Mouse (Mus musculus) neural tube, embryonic 10.5 days (tissue): ENCODE results near the gene Rhbdl3.
A peak's percentile ranks its signal among the peaks of the same experiment; 100 is the strongest.

Experiments
- DNase-seq: peaks from one replicate; pipeline ENCODE4 v3.0.0-alpha.2; 2017; ENCODE audit warnings: low spot score; ENCODE audit errors: extremely low spot score

The Rhbdl3 gene

DNA sequence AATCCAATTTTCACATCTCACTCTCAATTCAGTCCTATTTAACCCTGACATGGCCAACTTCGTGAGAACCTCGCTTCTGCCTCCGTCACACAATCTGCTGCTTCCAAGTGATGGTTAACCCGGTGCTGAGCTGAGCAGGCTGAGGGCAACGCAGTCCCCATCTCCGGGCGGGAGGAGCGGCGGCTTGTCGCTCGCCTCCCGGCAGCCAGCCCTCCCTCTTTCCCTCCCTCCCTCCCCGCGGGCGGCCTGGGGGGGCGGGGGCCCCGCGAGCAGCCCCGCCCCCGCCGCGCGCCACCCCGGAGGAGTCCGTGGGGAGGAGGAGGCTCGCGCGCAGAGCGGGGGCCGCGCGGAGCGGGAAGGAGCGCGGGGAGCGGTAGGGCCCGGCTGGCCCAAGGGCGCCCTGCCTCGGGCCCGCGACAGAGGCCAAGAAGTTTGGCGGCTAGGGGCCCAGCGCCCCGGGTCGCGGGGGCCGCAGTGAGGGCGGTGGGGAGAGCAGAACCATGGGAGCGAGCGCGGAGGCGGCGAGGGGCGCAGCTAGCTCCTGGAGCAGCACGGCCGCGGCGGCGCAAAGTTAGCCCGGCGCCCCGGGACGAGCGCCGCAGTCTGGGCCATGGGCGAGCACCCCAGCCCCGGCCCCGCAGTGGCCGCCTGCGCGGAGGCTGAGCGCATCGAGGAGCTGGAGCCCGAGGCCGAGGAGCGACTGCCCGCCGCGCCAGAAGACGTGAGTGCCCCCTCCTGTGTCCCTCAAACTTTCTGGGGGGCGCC, at the start of gene Rhbdl3:
TSS of gene Rhbdl3 (plus strand) at position 362 of the 765 bp plus-strand sequence.
- DNase-seq = peak; percentile 69

DNA sequence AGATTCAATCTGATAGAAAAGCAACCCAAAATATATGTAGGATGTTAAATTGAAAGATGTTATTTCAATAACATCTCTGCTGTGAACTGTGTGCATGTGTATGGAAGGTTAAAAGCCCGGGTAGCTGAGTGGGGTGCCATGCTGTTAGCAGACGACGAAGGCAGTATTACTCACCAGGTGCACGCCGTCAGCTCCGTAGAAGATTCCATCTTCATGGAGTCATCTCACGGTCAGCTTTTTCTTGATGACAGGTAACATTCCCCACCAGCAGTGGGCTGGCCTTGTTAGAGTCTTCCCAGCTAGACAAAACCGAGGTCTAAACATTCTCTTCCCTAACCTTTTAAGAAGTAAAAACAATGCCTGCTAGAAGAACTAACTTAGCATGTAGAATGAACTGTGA, 36.6 kb upstream of the Rhbdl3 start:
- DNase-seq = no peak

DNA sequence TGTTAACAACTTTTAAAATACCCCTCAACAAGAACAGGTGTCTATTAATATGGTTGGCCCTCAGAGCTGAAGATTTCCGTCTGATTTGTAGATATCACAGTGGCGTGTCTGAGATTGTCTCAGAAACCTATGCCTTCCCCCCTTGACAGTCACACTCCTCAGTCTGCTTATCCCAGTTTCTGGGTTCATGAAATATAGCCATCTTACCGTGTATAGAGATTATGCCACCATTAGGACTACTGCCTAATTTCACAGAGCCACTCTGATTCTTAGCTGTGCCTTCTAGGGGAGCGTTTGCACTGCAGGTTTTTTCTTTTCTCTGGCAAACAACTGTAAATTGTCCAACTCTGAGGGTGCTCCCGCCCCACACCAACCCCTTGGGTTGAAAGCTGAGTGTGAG, 29.6 kb upstream of the Rhbdl3 start:
- DNase-seq = no peak

DNA sequence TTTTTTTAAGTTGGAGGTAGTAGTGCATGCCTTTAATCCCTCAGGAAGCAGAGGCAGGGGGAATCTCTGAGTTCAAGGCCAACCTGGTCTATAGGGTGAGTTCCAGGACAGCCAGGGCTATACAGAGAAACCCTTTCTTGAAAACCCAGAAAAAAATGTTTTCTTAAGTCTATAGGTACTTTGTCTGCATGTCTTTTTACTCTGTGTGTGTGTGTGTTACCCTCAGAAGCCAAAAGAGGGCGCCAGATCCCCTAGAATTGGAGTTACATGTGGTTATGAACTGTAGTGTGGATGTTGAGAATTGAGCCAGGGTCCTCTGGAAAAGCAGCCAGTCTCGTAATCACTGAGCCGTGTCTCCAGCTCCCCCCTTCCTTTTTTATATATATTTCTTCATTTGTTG, 25.7 kb upstream of the Rhbdl3 start:
- DNase-seq = no peak

DNA sequence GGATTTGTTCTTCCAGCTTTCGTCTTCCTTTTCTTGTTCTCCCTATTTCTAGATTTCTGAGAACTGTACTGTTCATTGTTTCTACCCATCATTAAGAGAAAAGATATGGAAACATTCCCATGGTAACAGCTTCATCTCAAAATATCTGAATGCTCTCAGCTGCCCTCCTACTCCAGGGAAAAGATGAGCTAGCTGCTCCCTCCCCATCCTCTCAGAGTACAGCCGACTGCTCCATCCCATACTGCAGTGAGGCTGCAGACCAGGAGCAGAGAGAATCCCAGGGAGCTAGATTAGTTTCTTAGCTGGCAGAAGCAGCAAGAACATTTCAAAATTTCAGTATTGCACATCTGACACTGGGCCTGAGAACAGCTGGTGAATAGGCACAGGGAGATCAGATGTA, 22.7 kb upstream of the Rhbdl3 start:
- DNase-seq = no peak

DNA sequence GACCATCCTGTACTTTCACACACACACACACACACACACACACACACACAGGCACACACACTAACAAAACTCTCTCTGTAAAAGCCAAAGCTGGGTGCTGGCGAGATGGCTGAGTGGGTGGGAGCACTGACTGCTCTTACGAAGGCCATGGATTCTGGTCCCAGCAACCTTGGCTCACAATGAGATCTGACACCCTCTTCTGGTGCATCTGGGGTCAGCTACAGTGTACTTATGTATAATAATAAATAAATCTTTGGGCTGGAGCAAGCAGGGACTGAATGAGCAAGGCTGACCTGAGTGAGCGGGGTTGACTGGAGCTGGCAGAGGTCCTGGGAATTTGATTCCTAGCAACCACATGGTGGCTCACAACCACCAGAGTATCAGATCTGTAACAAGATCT, 16.9 kb upstream of the Rhbdl3 start:
- no peak for DNase-seq

DNA sequence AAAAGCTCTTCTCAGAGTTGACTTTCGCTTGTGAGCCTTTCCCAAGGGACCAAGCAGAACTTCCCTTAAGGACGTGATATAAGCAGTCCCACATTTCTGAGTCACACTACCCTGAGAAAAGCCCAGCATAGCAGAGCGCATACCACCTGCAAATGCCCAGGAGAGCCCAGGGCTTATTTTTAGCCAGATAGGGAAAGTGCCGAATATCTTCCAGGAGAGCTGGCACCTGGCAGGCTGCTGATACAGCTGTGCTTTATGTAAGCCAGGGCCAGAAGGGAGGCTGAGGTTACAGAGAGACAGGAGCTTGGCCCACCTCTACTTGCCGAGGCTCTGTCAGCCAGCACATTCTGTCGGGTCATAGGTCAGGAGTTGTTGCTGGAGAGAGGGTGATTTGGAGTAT, 16.1 kb upstream of the Rhbdl3 start:
- DNase-seq = no peak

DNA sequence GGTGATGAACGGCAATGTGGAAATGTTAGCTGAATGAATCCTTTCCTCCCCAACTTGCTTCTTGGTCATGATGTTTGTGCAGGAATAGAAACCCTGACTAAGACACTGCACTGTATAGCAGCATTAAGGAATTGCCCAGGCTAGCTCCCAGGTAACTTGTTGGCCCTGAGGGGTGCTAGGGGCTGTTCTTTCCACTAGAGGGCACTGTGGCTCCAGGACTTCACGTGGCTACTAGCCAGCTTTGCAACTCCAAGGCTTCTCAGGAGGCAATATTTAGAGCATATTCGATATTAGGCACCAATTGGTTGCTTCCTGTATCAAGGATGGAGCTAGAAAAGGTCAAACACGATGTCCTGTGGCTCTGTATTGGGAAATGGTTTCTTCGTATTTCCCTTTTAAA, 13.6 kb upstream of the Rhbdl3 start:
- DNase-seq = peak; percentile 80

DNA sequence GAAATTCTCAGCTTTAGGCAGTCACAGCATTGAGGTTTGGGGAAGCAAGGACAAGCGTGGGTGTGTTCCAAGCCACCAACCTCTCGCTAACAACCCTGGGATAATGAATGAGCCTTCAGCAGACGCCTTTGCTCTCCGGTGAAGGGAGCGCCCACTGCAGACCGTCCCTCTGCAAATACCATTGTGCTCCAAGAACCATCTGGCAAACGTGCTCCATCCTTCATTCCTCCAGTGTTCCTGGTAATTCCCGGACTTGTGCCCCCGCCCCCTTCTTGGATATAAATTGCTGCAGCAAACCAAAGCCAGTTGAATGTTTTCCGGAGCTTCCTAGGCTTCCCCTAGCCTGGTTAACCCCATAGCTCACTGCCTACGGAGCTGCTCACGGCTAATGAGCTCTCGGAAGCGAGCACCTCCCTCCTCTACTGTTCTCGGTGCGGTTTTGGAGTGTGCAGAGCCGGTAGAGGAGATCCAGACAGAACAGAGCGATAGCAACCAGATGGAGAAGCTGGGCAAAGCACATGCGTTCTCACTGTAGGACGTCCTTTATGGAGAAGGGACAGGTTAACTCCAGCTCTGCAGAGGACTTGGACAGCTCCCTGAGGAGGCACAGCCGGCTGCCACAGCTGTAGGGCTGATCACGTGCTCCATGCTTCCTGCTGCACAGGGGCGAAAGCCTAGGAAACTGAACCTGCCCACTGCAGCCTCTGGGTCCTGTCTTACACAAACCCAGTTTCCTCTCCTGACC, 10.8 kb upstream of the Rhbdl3 start:
- DNase-seq = peak; percentile 71

DNA sequence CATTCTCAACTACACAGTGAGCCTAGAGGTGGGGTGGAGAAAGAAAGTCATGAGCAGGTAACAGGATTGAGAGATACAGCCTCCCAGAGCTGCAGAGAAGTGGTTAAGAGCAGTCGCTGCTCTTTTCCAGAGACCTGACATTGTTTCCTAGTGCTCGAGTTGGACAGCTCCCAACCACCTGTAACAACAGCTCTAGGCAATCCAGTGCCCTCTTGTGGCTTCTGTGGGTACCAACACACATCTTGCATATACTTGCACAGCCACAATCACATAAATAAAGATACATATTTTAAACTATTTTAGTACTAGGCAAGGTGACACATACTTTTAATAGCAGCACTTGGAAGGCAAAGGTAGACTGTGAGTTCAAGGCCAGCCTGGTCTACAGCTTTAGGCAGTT, 9.7 kb upstream of the Rhbdl3 start:
- no peak for DNase-seq

DNA sequence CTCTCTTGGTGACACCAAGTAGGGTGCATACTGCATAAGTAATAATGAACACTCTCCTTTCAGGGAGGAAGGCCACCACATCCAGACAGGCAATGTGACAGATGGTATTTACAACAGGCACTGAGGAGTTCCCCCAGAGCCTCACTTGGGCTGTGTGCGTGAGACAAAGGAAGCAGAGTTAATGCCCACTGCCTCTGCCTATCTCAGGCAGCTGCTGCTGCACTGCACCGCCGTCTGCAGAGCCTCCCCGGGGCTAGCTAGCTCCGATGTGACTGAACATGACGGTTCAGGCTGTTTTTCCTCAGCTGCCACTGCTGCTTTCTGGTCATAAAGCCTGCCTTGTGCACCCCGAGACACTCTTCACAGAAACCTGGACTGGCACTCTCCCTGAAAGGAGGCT, 8.2 kb upstream of the Rhbdl3 start:
- no peak for DNase-seq

DNA sequence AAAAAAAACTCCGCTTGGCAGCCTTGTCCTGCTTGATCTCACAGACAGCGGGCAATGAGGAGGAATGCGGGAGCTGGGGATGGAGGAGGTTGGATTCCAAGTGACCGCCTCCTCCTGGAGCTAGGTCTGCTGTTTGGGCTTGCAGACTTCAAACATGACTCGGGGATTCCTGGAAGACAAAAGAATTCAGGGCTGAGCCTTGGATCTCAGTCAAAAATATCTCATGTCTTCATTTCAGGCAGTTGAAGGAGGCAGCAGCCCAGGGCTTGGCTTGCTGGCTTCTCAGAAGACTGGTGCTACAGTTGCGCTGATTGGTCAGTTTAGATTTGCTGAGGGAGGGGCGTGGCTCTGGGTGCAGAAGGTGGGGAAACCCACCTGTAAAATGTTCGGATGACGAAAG, 5.6 kb upstream of the Rhbdl3 start:
- no peak for DNase-seq

DNA sequence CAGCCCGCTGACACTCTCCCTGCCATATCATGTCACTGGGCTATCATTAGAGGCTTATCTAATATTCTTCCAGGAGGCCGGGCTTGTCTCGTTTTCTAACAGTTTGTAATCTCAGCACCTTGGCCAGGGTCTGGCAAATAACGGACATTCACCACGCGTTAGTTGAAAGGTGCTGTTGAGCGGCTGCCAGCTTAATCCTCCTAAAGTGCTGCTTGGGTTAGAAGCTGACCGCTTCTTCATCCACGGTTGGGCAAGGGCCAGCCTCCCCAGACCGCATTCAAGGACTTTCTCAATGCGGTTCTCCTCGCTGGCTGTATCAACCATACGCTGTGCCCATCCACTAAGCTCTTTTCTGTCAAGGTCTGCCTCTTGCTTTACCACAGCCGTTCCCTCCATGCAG, 4.9 kb upstream of the Rhbdl3 start:
- no peak for DNase-seq

DNA sequence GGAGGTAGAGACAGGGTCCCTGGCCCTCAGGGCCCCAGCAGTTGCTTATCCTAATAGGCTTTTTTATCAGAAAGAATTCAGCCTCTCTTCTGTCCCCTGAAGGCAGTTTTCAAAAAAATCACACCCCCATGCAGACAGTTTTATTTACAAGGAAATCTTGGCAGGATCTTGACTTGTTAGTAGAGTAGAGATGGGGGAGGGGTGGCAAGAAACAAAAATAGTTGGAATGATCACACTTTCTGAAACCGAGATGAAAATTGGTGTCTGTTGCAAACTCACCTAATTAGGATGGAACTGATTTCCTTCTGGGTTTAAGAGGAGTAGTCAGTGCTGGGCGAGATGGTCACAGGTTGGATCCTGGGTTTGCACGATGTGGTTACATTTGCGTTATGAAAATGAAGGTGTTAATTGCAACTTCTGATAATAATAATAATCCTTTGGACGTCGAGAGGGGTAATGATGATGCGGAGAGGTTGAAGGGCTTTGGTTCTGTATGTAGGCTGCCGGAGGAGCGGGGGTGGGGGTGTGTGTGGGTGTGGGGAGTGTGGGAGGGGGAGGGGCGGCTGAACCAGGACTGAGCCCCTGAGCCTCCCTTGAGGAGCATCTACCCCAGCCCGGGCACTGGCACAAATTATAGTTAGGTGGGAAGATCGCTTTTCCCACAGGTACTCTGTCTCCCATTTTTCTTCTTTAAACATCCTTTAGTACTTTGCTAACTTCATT, 1.0 kb upstream of the Rhbdl3 start:
- DNase-seq = no peak

DNA sequence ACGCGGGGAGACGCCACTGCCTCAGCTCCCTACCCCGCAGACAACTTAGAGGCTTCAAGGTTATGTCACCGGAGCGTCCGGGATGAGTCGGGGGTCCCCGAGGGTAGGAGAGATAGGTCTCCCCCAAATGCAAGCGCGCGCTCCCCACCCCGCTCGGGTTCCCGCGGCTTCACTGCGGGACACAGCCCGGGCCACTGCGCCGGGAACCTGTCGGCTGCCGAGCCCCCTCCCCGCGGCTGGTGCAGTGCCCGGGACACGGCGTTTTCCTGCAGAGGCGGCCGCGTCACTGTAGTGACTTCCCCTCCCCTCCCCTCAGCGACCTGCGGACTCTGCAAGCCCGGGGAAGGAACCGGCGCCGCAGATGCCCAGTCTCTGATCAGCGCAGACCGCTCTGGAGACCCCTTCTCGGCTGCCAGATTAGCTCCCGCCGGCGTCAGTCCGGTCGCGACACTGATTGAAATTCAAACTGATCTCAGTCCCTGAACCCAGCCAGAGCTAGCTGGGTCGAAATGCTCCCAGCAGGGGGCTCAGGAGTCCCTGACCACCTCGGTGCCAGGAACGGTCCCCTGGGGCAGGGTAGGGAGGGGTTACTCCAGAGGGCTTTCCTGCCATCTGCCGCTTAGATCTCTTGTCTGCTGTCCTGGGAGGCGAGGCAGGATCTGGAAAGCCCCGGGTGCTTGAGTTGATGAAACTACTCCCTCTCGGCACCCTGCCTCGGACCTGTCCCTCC, 769 bp downstream of the Rhbdl3 start:
- peak; percentile 83 for DNase-seq

DNA sequence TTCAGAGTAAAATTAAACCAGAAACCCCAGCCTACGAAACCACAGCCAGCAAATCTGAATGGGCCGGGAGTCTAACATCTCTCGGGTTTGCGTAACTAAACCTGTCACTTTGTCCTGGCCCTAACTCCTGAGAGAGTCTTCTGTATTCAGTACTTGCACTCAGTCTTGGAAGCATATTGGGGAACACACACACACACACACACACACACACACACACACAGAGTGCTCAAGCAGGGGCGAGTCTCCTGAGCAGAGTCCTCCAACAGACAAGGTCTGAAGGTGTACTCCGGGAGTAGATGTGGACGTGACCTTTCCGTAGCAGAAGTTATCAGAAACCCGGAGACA, 1.3 kb downstream of the Rhbdl3 start:
- no peak for DNase-seq

DNA sequence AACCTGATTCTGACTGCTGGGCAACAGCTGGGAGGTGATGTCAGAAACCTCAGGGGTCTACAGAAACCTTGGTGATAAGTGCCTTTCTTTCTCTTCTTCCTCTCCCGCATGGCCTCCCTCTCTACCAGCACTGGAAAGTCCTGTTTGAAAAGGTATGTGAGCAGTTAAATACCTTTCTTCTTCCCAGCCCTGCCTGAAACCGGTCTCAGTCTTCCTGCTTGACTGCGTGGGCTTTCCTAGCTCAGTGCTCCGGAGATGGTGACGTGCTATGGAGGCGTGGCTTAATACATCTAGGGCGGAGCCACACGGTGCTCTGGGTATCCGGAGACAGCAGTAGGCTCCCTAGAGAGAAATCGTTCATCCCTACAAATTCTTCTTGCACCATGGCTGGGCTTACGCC, 1.8 kb downstream of the Rhbdl3 start:
- DNase-seq = peak; percentile 59

DNA sequence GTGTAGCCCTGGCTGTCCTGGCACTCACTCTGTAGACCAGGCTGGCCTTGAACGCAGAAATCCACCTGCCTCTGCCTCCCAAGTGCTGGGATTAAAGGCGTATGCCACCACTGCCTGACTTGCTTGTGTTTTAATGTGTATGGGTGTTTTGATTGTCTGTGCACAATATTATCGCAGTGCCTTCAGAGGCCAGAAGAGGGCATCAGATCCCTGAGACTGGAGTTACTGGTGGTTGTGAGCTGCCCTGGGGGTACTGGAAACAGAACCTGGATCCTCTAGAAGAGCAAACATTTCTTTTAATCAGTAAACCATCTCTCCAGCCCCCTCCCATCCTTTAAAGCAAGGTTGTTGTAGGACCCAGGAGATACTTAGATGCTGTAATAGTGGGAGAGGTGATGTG, 3.0 kb downstream of the Rhbdl3 start:
- DNase-seq = no peak

DNA sequence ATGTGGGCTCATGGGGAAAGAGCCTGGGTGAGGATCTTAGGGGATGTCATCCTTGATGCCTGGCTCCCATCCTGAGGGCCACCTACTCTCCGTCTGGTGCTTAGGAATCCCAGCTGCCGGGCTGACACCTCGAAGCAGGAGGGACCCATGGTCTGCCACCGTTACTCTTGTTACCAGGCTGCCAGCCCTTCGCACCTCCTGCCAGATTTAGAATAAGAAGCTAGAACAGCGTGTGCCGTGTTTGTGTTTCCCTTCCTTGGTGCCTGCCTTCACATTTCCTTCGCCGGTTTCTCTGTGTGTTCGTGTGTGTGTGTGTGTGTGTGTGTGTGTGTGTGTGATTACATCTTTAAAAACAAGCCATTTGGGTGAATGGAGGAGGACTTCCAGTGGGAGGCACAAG, 4.1 kb downstream of the Rhbdl3 start:
- DNase-seq = no peak

DNA sequence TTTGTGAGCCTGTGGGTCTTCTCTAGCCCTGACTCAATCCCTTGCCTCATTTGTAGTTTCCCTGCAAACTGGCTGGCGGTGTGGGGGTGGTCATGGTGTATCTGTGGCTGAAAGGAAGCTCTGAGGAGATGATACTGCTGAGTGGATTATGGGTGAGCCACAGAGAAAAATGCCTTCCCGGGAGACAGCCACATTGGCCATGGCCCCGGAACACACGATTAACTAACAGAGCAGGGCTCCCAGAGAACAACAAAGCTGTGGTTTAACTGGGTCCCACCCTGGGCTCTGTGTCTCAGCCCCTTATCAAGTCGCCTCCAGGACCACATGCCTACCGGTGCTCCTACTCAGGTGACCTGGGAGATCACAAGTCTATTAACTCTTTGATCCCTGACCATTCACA, 7.8 kb downstream of the Rhbdl3 start:
- DNase-seq = no peak

DNA sequence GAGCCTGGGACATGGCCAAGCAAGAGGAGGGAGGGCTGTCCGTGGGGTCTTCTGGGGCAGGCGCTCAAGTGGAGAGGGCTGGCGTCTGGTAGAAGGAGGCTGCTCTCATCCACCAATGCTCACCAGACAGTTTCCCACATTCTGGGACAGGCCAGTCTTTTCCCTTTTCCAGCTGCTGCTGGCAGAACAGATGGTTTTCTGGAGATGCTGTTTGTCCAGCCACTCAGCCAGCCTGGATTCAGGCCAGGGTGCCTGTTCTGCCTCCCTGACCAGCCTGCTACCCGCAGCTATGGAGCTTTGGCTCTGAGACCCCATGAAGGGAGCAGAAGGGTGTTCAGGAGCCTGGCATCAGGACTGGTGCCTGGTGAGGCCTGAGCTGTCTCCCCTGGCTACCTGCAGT, 10.6 kb downstream of the Rhbdl3 start:
- DNase-seq = no peak

DNA sequence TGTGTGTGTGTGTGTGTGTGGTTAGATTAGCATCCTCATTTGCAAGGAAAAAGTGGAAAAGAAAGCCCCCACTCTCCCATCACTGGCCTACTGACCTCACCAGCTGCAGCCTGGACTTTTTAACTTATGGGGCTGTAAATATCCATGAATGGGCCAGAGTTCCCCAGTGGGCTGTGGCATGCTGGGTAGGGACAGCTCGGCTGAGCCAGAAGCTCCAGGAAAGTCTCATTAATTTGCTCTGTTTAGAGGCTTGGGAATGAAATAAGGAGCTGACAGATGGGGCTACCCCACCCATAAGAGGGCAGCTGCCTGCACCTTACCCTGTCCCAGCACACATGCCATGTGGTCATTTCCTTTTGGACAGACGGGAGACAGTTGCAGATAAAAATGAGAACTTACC, 11.3 kb downstream of the Rhbdl3 start:
- DNase-seq = peak; percentile 54
